Mouse (Mus musculus) adrenal gland, postnatal 25 days (tissue): Measurements from ENCODE around the gene Hspb7. TPM values are rescaled to one million over a fixed set of nuclear protein-coding genes. Genes with fewer than 3 reads are reported as not detected.

ENCODE experiments used
- DNase-seq: peaks from one replicate; pipeline ENCODE4 v3.0.0; 2021; ENCODE audit warnings: mixed read lengths
- total RNA-seq: library from RNA; stranded (reverse); gene quantifications from 2 replicates; pipeline ENCODE4 v1.2.3, GENCODE M21; 2021

The Hspb7 gene
- total RNA-seq, 1 experiment from 2014 or later = 0.33 TPM

DNA sequence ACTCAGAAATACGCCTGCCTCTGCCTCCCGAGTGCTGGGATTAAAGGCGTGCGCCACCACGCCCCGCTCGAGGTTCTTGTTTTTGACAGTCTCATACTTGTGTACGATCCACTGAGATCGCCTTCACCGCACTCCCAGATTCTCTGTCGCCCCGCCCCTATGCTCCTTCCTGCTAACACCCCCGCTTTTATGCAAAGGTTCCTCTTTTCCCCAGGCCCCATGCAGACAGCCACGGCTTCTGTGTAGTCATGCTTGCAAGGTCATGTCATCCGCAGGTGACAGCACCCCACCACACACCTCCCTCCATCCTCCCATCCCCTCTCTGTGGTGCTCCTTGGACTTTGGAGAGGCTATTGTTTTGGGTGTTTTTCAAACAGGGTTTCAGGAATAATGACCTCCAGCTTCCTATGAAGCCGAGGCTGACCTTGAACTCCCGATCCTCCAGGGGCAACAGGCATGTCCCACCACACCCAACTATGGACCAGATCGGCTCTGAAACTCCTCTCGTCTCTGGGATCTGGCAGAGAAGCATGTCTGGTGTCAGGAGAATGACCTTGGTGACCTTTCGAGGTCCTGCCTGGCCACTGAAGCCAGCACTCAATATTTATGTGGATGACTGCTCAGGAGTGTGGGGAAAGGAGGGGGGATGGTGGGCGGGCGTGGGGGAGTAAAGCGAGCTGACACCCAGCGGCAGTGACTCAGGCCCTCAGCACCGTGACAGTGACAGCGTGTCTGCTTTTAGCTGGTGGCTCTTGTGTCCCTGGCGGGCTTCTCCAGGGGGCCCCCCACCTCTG, 984 bp upstream of the Hspb7 start:
- peak; percentile 41 for DNase-seq

DNA sequence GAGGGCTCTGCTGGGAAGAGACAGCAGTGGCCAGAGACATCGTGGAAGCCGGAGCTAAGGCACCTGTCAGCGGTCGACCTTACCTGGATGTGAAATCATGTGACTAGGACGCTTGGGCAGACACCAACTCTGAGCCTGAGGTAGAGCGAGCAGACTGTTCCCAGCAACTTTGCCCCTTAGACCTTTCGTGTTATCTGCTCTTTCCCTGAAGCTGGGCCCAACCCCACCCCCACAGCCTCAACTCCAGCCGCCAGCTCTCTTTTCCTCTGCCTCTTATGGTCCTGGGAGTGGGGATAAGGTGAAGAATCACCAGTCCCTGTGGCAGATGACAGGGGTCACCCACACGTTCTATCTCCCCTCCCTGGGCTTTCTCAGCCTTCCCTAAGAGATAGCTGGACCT, 307 bp downstream of the Hspb7 start:
- DNase-seq = no peak

DNA sequence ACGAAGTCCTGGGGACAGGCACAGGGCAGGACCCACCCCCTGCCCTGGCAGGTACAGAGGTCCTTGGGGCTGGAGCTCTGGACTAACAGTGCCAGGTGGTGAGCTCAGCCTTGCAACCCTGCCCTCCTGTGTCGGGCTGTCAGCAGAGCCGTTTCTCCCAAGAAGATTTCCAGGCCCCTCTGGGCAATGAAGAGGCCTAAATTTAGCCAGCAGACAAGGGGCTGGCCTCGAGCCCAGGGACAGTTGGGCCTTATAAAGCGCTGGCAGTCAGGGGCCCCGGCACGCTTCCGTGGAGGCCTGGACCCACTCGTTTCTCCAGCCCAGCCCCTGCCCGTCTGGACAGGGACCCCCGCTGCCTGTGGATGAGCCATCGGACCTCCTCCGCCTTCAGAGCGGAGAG, 844 bp downstream of the Hspb7 start:
- peak; percentile 38 for DNase-seq

DNA sequence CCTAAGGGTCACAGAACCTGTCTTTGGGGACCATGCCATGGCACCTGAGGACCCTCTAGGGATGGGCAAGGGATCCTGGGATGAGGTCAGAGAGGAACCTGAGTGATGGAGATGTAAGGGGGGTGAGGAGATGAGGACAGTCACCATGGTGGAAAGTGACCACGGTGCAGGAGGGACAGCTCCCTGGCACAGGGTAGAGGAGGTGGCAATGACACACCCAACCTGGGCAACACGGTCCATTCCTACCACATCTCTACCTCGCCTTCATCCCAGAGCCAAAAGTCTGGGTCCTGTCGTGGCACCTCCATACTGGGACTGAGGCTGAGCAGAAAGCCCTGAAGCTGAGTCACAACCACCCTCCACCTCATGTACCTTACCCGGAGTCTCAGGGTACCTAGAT, 2.3 kb downstream of the Hspb7 start:
- no peak for DNase-seq

DNA sequence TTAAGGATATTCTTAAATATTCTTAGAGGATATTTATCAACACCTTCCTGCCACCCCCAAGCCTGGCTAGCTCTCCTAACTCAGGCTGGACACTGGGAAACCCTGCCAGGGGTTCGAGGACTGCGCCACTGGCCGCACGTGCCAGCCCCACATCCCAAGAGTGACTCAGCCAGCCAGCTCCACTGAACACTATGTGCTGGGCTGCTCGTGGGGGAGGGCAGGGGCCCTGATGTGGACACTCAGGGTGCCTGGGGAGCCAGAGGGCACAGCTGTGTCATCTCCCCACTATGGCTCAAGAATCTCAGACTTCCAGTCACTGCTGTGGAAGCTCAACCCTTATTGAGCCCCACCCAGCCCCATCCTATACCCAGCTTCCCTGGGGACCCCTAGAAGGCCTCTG, 2.7 kb downstream of the Hspb7 start:
- no peak for DNase-seq

DNA sequence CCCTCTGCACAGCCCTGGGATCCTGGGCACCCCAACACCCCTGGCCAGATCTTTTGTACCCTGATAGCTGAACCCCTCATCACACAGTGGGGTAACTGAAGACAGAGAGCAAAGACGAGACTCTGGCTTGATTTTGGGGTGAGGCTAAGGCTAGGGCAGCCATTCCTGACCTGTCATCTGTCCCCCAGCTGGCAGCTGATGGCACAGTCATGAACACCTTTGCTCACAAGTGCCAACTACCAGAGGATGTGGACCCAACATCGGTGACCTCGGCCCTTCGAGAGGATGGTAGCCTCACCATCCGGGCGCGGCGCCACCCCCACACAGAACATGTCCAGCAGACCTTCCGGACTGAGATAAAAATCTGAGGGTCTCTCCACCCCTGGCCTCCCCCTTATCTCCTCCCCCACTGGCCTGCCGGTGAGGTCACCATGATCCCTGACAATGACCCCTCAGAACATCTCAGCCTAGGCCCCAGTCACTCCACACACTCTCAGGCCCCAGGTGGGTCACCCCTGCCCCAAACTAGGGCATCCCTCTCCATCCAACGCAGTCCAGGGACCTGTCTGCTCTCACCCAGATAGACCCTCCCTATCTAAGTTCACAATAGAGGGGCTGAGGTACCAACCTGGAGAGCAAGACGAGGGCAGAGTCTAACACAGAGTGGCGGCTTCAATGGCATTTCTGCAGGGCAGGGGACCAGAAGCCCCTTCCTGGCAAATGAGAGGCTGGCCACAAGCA, 3.3 kb downstream of the Hspb7 start:
- no peak for DNase-seq

DNA sequence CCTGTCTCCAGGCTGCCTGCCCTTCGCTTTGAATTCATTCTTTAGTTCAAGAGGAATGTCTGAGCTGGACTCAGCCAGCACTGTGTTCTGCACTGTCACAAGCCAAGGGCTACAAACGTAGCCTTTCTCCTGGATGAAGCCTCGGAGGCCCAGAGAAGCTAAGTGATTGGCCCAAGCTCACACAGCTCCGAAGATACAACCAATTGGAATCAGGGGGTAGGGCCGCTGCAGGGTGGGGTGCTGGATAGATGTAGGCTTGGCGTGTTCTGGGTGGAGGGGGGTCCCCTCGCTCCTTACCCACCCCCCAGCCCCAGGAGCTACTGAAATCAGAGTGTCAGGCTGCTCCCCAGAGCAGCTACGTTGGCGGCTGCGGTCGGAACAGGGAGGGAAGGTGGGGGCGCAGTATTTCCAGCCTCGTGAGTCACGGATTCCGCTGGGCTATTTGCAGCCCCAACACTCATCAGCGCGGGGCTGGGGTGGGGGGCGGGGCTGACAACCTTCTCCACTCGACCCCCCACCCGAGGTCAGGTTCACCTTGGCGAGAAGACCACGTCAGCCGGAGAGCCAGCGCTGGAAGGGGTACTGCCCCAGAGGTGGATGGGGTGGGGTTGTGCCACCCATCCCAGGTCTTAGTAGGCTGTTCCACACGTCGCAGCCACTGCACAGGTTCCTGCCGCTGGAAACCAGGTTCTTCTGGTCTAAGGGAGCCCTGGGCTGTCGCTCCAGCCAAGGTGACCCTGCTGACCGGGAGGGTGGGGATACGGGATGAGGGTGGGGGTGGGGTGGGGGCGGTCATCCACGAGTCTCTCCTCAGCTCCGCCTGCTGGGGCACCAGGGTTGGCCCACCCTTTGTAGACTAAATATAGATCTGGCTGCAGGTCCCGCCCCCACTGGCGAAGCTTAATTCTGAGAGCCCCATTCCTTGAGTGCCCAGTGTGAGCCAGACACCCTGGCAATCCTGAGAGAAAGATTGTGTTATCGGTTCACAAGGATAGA, 5.2 kb downstream of the Hspb7 start:
- DNase-seq = peak; percentile 43

DNA sequence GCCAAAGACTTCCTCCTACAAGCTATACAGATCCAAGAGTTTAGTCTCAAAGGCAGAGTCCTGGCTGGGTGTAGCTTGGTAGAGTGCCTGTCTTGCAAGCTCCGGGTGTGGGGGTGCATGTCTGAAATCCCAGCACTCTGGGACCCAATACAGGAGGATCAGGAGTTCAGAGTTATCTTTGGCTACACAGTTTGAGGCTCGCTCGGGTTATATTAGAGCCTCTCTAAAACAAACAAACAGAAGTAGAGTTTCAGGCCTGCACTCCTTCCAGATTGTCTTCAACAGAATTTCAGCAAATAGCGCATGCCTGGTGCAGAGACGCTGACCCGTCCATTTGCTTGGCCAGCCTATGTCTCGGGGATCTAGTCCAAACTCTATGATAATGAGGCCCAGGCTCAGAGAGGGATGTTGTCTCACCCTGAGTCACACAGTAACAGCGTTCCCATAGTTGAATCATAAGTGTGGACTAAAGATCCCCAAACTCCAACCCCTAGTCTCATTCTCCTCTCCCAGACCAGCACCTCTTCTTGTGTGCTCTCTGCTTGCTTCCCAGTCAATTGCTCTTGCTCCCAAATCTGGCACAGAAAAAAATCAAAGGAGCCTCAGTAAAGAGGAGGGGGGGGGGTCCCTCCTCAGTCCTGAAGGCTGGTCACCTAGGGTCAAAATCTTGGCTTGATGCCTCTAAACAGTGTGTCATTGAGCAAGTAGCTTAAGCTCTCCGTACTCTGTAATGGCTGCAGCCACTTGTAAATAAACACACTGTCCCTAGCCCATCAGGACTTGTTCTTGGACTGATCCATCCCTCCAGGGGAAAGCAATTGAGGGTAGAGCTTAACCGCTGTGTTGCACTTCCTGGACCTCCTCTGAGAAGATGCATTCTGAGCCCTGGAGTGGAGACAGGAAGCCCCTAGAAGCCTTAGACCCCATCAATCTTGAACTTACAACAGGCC, 6.5 kb downstream of the Hspb7 start:
- no peak for DNase-seq

DNA sequence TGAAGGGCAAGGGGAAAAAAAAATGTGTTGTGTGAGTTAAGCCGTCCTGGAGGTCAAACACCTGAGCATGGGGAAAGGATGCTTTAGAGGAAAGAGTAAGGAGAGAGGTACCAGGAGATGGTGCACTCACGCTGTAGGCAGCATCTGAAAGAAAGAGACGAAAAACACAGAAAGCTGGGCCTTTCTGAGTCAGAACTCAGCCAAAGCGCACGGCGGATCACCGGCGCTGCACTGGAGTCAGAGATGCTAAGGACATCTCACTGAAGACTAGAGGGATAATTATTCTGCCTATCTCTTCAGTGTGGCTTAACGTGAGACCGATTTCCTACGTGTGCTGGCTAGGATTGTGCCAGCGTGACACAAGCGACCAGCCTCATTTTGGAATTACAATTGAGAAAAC, 7.3 kb downstream of the Hspb7 start:
- no peak for DNase-seq

DNA sequence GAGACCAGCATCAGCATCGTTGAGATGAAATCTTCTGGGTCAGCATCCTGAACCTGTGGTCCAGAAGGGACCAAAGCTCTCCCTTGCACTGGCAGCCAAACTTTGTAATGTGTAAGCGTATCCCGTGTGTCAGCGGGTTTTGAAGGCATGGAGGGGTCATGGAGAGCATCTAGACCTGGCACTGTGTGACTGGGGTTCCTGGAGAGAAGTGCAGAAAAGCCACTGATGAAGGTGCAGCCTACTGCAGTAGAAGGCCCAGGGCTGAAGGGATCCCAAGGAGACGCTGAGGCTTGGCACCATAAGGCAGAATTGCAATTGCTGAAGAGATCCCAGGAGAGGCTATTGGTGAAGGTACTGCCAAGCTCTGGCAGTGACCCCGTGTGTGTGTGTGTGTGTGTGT, 8.8 kb downstream of the Hspb7 start:
- no peak for DNase-seq

DNA sequence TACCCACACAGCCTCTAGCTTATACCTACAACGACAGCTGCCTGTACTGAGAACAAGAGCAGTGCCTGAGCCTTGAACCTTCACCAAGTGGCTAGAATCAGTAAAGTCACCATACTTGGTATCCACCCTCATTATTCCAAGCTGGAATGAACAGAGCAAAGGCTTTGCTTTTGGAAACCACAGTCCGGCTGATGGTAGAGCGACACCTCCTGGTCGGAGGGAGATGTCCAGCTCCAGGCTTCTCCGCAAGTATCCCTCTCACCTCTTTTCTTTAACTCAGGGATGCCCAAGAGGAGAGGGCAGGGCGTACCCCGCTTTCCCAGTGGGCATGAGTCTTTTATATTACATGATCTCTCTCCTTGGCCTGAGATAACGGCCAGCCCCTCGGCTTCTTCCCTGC, 9.3 kb downstream of the Hspb7 start:
- peak; percentile 61 for DNase-seq

DNA sequence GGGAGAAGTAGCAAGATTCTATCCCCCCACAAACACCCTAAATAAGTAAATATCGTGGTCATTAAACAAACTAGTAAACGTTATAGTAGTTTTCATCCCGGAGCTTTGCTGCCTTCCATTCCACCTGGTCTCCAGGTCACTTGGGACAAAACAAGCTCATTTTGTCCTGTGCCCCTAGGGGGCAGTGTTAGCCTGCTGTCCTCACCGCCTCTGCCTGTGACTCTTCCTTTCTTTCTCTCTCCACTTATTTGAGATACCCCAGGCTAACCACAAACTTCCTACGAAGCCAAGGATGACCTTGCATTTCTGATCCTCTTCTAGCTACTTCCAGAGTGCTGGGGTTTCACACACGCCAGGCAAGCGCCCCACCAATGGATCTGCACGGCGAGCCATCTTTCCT, 10.4 kb downstream of the Hspb7 start:
- peak; percentile 77 for DNase-seq

DNA sequence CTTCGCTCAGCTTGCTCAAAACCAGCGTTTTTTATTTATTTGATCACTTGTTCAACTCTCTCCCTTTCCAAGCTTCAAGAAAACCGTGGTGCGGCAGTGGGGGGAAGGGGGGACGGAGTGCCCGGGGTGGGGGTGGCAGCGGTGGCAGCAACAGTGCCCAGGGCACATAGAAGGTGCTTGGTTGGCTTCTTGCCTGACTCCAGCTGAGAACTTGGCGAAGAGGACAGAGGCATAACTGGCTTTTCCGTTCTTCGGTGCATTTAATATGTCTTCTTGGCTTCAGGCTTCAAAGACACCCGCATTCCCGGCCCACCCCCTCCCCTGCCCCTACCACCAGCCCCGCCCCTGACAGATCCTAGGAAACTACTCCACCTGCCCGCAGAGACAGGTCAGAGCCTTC, 12.1 kb downstream of the Hspb7 start:
- no peak for DNase-seq

DNA sequence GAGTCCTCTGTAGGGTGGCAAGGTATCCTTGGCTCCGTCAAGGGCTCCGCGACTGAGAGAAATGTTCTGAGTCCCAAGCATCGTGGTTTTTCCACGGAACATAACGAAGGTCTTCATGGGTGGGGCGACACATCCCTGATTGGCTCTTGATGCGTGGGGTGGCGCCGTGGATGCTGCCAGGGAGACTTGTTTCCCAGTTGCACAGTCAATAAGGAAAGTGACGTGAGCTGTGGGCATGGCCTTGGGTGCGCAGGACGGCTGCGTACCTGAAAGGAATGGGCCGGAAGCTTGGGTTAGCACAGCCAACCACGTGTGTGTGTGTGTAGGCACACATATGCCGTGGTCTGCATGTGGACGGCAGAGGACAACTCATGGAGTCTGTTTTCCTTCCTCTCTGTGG, 12.6 kb downstream of the Hspb7 start:
- no peak for DNase-seq

DNA sequence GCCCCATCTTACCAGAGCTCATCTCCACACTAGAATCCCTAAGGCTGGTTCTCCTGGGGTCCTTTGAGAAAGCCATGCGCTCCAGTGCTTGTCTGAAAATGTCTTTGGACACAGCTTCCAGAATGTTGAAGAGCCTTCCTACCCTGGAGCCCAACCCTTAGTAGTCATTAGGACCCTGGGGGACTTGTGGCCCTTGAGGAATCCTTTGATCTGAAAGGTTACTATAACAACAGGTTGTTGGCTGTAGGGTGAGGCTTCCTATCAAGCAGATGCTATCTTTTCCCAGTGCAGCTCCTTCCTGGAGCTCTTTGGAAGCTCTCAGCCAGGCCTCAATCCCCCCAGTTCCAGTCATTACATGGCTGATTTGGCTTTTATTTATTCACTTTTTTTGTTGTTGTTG, 15.4 kb downstream of the Hspb7 start, which contains the start of gene Srarp:
Gene Srarp, minus strand, starts transcription at position 132 of the 400 bp plus-strand sequence.
- no peak for DNase-seq

DNA sequence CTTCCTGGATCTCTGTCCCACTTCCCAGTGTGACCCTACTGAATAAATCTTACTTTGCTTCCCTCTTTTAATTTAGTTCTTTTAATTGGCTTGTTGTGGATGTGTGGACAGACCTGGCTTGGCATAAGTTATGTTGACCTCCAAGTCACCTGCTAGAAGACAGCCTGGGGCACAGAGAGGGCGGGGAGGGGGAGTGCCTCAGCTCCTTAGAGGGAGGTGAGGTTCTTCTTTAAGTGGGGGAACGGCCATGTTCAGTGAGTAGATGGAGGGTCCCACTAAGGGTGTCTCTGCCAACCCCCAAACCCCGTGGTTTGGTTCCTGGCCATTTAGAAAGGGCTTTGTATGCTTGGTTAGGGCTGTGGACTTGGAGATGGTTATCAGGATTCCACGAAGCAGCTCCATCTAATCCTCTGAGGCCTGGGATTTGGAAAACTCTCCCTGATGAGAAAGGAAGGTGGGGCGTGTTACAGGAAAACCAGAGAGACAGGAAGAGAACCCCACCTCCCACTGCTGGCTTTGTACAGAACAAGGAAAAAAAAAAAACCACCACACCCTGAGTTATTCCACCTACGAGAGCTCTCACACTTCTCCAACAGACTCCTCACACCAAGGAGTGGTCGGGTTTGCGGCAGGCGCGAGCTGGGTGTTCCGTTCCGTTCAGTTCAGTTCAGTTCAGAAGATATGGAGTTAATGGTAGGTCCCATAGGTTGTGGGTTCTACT, 18.7 kb downstream of the Hspb7 start:
- no peak for DNase-seq

DNA sequence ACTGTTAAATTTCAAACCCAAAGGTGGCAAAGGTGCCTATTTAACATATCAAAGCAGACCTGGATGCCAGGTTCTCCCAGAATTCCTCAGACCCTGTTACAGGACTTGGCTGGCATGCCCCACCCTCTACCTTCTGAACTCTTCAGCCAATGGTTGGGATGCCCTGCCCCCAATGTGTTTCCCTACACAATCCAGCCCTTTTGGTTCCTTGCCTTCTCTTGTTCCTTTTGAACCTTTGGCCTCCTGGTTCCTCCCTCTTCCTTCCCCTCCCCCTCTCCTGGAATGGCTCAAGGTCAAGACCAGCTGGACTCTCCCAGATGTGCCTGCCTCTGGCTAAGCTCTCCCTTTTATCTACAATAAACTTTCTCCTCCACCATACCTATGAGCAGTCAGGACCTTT, 20.3 kb downstream of the Hspb7 start:
- DNase-seq = no peak

DNA sequence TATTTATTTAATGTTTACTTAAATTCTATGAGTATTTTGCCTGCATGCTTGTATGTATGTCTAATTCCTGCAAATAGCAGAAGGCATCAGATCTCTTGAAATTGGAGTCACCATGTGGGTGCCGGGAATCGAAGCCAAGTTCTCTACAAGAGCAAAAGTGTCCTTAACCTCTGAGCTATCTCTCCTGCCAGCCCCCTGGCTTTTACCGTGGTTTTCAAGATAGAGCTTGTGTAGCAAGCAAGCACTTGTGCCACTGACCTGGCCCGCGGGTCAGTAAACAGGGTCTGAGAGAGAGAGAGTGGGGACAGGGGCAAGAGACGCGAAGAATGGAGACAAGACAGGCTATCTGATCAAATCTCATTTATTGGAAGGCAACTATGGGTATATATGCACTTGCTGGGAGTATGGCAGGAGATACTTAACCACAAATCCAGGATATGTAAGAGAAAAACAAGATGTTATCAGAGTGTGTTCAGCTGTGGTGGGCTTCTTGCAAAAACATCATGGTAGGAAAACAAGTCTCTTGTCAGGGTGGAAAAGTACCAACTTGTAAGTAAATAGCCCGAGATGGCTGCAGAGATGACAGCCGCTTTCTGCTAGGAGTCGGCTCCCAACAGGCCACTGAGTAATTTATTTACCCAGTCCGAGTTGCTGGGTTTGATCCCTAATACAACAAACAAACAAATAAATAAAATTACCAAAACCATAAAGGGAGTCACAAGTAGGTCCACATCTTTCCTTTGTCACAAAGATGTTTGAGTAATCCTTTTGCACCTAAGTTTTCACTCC, 23.3 kb downstream of the Hspb7 start:
- no peak for DNase-seq

DNA sequence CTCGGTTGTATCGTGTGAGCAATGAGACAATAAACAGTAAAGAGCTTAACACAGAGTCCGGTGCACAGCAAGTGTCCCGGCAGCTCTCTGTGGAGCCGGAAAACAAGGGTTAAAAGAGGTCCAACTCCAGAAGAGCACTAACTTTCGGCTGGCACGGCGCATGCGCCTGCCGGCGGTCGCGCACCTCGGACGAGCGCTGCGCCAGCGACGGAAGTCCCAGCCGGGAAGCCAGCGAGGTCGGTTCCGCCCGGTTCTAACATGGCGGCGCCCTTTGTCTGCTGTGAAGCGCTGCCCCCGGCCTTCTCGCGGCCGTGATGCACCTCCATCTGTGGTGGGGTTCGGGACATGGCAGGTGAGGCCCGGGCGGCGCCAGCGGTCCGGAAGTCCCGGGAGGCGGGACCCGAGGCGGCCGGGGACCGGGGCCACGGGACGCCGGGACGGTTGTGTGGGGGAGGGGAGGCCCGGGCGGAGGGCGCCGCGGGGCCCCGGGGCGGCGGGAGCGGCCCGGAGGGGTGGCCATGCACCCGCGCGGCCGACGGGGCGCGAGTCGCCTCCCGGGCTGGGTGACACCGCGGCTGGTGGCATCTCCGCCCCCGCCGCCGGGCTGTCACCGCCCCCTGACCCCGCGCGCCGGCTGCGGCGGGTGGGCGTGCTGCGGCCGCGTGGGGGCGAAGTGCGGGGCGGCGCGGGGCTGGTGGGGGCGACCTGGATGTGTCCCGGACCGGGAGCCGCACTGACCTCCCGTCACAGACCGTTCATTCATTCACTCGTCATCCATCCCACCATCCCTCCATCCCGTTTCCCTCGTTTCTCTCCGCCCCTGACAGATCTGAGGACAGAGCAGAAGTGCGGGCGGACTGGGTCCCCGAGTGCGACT, 24.1 kb downstream of the Hspb7 start, which contains the start of gene Zbtb17:
Gene Zbtb17, plus strand, starts transcription at position 204 of the 877 bp plus-strand sequence.
- DNase-seq = peak; percentile 92
